Mouse (Mus musculus): ENCODE measurements around the gene Cct7. TPM values are rescaled to one million over a fixed set of nuclear protein-coding genes. Genes with fewer than 3 reads are reported as not detected.
A peak's percentile ranks its signal among the peaks of the same experiment; 100 is the strongest.
"Not testable (repeated sequence)": the region's sequence is repeated elsewhere in the genome, so short reads cannot be mapped to it uniquely, and the experiment has no call there.

Gene Cct7
- total RNA-seq (2021) = 218 and 224 TPM in 2 replicates
- long read RNA-seq, experiment 1, transcript Cct7-201 (12 exons, 2,441 nt) = major isoform, 476 of 537 reads
- long read RNA-seq, experiment 1, partial matches to known transcripts = 50 of 537 reads
- long read RNA-seq, experiment 1, other reads (novel, unspliced or antisense) = 11 of 537 reads
- long read RNA-seq, experiment 2, transcript Cct7-201 (12 exons, 2,441 nt) = major isoform, 310 of 361 reads
- long read RNA-seq, experiment 2, partial matches to known transcripts = 41 of 361 reads
- long read RNA-seq, experiment 2, other reads (novel, unspliced or antisense) = 10 of 361 reads

DNA sequence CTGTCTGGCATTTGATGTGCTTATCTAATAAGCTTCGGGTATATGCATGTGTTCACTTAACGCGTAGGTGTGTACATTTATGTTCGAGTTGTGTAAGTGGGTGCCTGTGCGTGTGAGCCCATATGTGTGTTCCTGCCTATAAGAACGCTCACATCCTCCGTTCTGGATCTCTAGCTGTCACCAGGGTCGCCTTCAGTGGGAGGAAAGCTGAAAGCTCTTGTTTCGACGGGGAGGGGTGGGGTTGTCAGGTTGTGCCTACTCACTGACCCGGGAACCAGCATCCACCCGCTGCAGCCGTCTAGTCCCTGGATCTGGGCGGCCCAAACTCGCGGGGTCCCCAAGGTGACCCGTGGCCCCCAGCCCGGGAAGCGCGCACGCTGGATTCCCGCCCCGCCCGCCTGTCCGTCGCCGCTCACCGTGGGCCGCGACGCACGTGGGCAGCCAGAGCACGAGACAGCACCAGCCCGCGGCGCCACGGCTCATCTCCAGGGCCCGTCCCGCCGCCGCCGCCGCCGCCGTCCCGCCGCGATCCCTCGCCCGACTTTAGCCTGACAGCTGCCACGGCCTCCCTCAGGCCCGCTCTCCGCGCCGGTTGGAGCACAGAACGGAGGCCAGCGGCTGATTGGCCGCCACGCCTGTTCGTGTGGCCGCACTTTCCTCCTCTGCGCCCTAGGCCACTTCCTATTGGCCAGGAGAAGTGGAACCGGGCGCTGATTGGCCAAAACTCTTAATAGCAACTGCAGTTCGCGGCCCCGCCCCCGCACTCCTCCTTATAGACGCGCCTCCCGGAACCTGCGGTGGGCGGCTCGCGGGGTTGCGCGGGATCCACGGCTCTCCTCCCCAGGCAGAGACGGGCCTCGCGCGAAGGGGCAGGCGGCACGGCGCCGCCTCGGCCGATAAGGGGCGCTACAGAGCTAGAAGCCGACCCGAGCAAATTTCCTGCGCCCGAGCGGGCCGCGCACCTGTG is at the start of gene Cct7:
Gene Cct7 (plus strand): TSS at position 818 of the 967 bp plus-strand sequence.
- DNase-seq = peak; percentile 99

- DNase-seq = no peak
These were observed 48.7 kb upstream of the Cct7 start for GRCm38 (mm10) chr6:85402613-85403012.

DNA sequence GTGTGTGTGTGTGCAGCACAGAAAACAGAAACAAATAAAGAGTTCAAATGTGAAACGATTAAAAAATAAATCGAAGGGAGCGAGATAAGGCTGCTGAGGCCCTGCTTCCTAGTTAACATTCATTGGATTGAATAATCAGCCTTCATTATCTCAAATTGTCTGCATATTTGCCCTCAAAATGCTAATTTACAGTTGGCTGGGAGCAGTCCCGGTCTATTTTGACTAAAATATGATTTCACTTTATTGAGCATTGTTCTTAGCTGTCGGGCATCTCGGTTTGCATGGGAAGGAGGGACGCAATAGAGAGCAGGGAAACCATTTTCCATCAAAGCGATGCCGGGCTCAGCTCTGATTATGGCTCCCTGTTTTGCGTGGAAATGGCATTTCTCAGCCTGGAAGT is 48.3 kb upstream of the Cct7 start:
- no peak for DNase-seq

DNA sequence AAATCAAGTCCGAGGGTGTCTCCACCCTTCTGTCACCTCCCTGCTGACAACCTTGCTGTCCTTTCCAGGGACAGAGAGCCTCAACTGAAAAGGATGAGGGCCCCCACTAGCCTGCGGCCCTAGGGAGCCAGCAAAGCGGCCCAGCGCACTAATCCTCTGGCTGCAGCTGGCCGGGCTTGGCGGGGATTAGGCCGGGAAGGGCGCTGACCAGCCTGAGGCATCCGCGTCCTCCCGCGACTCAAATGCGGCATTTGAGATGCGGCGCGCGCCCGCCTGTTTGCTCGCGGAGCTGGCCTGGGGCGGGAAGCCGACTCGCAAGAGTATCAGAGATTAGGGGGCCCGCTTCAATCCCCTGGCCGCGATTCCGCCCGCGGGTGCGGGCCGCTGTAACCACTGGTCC is 42.3 kb upstream of the Cct7 start:
- DNase-seq = peak; percentile 21

DNA sequence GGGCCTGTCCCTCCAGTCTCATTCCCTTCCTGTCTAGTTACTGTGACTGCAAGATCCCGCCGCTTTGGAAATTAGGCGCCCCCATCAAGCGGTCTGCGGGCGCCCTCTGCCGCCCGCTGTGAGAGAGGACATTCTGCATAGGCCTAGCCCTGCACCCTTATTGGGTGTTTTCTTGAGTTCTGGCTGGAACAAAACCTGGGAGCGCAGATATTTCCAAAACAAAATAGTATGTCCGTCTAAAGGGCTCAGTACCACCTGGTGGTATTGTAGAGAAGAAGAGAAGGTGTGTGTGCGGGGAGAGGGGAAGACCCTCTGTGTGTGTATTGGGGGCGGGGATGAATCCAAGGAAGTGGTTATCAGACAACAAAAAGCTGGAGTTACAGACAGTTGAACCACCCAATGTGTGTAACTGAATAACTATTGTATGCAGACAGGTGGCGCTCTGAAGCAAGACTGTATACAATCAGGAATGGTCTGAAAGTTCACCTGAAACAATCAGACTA is 40.5 kb upstream of the Cct7 start:
- DNase-seq = peak; percentile 74

GRCm38 (mm10) chr6:85415829-85416228 is 35.5 kb upstream of the Cct7 start:
- no peak for DNase-seq

DNA sequence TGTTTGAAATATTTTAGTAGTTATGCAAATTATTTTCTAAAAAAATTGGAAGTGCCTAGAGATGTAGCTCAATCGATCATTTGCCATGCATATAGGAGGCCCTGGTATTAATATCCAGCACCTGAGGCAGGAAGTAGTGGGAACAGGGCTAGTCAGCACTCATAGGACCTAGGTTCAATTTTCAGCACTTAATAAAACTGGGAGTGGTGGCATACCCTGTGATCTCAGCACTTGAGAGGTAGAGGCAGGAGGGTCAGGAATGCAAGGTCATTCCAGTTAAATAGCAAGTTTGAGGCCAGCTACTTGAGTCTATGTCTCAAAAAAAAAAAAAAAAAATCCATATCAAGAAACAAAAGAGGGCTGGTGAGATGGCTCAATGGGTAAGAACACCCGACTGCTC is 32.2 kb upstream of the Cct7 start:
- no peak for DNase-seq

- DNase-seq = peak; percentile 26
These were observed 27.4 kb upstream of the Cct7 start, which contains the start of gene Noto for GRCm38 (mm10) chr6:85423836-85424379. Gene Noto (plus strand): TSS chr6:85423886.

- DNase-seq = no peak
These were observed 20.0 kb upstream of the Cct7 start for GRCm38 (mm10) chr6:85431274-85431841.

- DNase-seq = peak; percentile 95
These were observed 19.4 kb upstream of the Cct7 start, which contains the start of gene Smyd5 for GRCm38 (mm10) chr6:85431842-85432431. Gene Smyd5 (plus strand): TSS chr6:85431989.

- DNase-seq = no peak
These were observed 17.4 kb upstream of the Cct7 start for GRCm38 (mm10) chr6:85433865-85434264.

DNA sequence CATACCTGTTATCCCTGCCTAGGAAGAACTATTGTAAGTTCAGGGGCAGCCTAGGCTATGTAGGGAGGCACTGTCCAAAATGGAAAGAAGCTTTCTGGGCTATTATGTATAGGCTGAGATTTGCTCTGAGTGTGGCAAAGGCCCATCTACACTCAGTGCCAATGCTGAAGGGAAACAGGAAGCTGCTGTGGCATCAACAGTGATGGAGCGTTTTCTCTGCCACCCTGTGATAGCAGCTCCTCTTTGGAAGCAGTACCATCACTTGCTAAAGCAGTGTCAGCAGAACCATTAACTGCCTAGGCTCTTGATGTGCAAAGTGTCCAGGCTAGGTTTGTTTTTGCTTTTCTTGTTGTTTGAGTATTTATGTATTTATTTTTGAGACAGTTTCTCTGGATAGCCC is 15.1 kb upstream of the Cct7 start:
- no peak for DNase-seq

GRCm38 (mm10) chr6:85436631-85437030 is 14.7 kb upstream of the Cct7 start:
- DNase-seq = no peak

- DNase-seq = no peak
These were observed 10.2 kb upstream of the Cct7 start for GRCm38 (mm10) chr6:85441142-85441541.

DNA sequence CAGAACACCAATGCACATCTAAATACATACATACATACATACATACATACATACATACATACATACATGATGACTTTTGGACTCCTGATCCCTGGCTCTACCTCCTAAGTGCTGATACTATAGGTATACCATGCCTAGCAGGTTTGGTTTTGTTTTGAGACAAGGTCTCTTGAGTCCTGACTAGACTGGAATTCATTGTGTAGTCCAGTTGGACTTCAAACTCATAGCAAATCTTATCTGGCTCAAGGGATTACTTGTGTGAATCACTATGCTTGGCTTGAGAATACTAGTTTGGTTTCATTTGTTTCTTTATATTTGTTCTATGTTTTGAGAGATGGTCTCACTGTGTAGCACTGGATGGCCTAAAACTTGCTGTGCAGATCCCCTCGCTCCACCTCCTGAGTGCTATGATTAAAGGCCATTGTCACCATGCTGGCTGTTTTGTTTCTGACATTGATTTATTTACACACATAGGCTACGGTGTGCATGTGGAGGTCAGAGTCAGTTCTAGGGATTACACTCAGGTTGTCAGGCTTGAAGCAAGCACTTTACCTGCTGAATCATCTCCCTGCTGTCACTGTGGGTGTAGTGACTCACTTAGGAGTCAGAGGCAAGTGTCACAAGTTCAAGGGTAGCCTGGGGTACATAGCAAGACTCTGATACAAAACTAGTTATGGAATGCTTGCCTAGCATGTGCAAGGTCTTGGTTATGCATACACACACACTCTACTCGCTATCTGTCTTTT is 7.7 kb upstream of the Cct7 start:
- DNase-seq = peak; percentile 34

DNA sequence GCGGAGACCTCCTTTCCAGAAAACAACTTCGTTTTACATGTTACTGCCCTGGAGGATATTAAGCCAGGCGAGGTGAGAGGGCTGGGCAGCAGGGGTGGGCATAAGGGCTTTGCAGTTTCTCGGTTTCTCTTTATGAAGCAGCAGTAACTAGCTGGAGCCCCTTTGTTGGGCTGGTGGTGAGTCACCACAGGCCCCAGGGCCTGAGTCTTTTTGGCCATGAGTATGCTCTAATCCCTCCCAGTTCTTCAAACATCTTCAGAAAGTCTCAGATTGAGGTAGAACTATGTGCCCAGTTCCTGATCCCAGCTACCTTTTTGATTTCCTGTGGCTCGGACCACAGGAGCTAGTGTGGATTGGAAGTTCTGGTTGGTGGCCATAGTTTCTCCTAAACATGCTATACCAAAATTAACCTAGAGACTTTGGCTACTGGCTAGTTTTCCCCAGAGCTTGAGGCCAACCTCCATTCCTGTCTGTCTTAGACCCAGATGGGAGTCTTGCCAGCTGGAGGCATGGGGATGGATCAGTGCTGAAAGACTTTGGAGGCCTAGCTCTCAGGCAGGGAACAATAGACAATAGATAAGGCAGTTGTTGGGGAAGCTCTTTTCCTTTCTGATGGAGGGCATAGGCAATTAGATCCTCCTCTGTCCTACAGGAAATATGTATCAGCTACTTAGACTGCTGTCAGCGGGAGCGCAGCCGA is 6.9 kb upstream of the Cct7 start:
- DNase-seq = no peak

DNA sequence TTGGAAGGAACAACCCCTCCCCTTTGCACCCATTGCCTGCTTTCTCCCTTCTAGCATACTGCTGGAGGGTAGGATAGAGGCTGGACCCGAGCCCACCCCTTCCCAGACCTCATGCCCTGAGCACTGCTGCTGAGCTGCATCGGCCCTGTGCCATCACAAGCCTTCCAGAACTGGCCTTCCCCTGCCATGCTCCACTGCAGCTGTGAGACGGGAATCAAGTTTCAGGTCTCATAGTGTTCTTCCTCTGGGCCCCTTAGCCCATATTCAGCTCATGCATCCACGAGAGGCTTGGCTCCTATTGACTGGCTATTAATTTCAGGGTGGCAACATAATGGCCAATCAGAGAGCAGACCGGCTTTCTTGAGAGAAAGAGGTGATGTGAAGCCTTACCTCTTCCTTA is 6.0 kb upstream of the Cct7 start:
- DNase-seq = no peak

DNA sequence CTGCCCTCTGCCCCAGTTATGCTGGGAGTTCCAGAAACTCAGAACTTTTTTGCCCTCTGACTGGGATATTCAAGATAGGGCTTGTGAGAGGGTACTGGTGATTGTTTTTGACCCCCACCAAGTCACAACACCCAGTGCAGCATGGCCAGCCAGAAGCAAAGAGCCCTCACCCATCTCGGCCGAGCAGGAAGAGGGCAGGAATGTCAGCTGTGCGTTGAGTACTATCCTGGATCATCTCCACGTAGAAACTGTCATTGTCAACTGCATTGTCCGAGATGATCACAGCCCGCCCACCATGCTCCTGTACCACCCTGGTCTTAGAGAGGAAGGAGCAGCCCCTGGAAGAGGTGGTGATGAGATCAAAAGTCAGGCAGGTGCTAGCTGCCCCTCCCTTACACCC is 4.0 kb upstream of the Cct7 start:
- no peak for DNase-seq

GRCm38 (mm10) chr6:85450140-85450539 is 1.2 kb upstream of the Cct7 start:
- not testable (repeated sequence) for DNase-seq

GRCm38 (mm10) chr6:85451664-85452410 is 523 bp downstream of the Cct7 start, which contains the start of gene Pradc1:
Gene Pradc1 (minus strand): TSS chr6:85451970.
- DNase-seq = peak; percentile 97

Measured in adrenal gland, postnatal 14 days (tissue).